Mouse (Mus musculus) olfactory bulb, adult 2 months (tissue): Measurements from ENCODE around the gene Eed.

Experiments used
- CTCF ChIP-seq: fragments of 200-500 bp; IDR thresholded peaks from 2 replicates; pipeline ENCODE4 v1.5.1; 2012; ENCODE audit warnings: low read depth, mild to moderate bottlenecking, low read length, moderate library complexity; ENCODE audit not compliant: insufficient read depth
- POLR2A ChIP-seq: fragments of 200-500 bp; IDR thresholded peaks from 2 replicates; pipeline ENCODE4 v1.6.1; 2012; ENCODE audit warnings: mild to moderate bottlenecking, low read depth, low read length, moderate library complexity; ENCODE audit not compliant: insufficient read depth

- TF ChIP-seq CTCF: no peak
- TF ChIP-seq POLR2A: no peak
Observed at GRCm38 (mm10) chr7:89908421-89908820, 72.4 kb downstream of the Eed start.
